Mouse (Mus musculus) urinary bladder, postnatal 10 days (tissue): Measurements from ENCODE around the gene Usp8.
A peak's percentile ranks its signal among the peaks of the same experiment; 100 is the strongest.

Experiments
- DNase-seq: peaks from one replicate; pipeline ENCODE4 v3.0.0; 2022; ENCODE audit warnings: low spot score

Gene Usp8

DNA sequence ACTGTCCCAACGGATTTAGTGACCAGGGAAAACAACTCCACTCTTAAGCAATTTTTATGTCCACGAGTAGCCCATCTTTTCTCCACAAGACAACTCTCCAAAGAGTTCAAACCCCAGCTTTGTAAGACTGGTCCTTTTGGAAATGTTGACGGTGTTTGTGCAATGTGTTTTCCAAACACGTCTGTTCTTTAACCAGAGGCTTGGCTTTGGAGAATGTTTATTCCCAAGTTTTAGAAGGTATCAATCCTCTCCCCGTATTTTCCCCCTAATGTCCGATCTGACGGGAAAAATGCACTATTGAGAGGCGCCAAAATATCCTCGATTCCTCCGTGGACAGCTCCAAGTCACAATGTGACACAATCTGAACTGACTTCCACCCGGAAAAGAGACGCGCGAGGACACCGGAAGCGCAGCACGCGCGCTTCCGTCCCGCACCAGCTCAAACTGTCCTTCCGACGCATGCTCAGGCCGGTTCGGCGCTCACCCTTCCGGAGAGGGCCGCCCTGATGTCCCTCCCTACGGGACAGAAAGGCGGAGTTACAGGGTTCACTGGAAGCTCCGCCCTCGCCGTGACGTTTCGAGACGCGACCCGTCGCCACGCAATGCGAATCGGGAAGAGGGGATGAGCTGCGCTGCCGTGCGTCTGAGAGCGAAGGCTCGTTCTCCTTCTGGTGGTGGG lies at the start of gene Usp8:
Gene Usp8 (plus strand): TSS at position 570 of the 679 bp plus-strand sequence.
- DNase-seq = peak; percentile 90

- DNase-seq = no peak
Observed at GRCm38 (mm10) chr2:126663481-126663880, 43.6 kb upstream of the Usp8 start.

DNA sequence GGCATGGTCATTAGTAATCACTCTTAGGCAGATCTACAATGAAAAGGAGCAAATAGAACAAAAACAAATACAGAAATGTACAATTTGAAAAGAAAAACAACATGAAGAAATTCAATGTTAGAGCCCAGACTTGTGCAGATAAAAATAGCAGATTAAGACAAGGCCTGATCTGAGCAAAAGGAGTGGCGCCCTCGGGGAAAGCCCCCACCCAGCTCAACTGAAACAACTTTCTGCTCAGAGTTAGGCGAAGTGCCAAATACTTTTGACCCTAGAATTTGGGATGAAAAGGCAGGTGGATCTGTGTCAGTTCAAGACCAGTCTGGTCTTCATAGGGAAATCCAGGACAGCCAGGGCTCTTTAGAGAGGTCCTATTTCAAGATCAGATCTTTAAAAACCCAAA lies 41.1 kb upstream of the Usp8 start:
- no peak for DNase-seq

GRCm38 (mm10) chr2:126668621-126669252 lies 38.4 kb upstream of the Usp8 start:
- DNase-seq = no peak

GRCm38 (mm10) chr2:126673317-126674242 lies 33.5 kb upstream of the Usp8 start:
- DNase-seq = no peak

GRCm38 (mm10) chr2:126674441-126675168 lies 32.5 kb upstream of the Usp8 start:
- no peak for DNase-seq

GRCm38 (mm10) chr2:126675169-126676121 lies 31.7 kb upstream of the Usp8 start:
- peak; percentile 49 for DNase-seq

DNA sequence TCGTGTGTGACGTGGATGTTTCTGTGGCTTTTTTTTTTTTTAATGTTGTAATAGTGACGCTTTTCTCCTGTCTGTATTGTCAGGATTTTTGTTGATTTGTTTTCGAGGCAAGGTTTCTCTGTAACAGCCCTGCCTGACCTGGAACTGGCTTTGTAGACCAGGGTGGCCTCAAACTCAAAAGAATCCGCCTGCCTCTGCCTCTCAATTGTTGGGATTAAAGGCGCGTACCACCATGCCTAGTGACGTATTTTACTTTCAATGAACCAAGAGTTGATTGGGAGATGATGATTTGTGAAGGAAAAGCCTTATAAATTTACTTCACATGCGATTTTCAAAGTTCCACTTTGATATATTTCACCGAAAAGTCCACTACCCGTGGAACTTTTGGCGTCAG lies 31.0 kb upstream of the Usp8 start, which contains the start of gene Gabpb1:
Gene Gabpb1 (minus strand): TSS at position 216 of the 394 bp plus-strand sequence.
- DNase-seq = no peak

DNA sequence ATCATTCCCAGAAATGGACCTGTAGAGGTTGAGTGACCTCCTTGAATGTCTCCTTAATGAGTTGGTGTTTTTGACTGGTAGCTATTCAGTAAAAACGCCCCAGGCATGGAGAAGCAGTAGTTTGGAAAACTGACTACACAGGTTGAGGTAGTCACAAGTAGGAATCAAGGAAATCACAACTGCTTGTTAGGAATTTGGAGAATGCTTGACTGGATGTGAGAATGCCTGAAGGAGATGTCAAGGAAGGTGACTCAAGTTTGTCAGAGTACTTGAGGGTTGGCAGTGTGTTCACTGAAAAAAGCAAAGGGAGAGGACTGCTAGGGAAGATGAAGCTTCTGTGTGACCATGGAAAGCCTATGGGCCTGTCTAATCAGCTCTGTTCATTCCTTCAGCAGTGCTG lies 29.8 kb upstream of the Usp8 start:
- no peak for DNase-seq

GRCm38 (mm10) chr2:126682333-126682732 lies 24.8 kb upstream of the Usp8 start:
- no peak for DNase-seq

DNA sequence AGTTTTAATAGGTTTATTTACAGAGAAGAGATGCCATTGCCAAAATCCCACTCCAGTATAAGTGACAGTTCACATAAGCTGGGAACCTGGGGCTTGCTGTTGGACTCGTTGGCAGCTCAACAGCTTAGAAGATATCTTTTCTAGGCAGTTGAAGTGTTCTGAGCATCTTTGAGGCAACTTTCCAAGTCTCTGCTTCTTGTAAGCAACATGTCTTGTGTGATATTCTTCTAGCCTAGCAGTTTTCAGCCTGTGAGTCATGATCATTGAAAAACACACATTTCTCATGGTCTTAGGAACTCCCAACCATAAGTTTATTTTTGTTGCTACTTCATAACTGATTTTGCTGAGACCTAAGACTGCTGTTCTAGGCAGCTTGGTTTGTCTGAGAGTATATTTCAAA lies 24.2 kb upstream of the Usp8 start:
- DNase-seq = no peak

- no peak for DNase-seq
Observed at GRCm38 (mm10) chr2:126691290-126691689, 15.8 kb upstream of the Usp8 start.

DNA sequence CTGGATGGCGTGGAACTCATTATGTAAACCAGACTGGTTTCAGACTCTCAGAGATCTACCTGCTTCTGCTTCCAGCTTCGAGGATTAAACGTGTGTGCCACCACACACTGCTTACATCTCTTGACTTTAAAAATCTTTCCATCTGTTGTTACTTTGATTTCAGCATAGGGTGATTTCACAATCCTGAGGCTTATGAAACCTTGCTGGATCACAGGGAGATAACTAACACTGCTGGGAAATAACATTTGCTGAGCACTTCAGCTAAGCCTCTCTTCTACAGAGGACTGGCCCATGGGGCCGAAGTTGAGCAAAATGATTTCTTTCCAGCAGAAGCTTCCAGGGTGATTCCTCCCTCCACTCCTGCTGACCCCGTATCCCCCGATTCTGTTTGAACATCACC lies 11.8 kb upstream of the Usp8 start:
- DNase-seq = no peak

- DNase-seq = no peak
Observed at GRCm38 (mm10) chr2:126707438-126707779, 281 bp downstream of the Usp8 start.

GRCm38 (mm10) chr2:126708361-126708760 lies 1.2 kb downstream of the Usp8 start:
- DNase-seq = no peak

DNA sequence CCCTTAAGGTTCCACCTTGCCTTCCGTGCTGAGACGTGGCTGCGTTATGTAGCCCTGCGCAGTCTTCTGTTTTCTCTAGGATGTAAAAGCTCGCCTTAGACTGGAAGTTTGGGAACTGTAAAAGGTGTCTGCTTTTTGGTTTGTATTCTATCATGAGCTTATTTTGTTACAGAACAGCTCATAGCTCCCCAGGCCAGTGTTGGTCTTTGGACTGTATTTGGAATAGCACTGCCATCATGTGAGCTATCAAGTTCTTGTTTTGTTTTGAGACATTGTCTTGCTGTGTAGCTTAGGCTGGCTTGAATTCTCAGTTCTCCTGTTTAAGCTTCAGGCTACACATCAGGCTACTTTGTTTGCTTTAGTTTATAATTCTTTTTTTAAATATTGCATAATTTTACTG lies 5.4 kb downstream of the Usp8 start:
- no peak for DNase-seq

GRCm38 (mm10) chr2:126712950-126713349 lies 5.8 kb downstream of the Usp8 start:
- DNase-seq = no peak

DNA sequence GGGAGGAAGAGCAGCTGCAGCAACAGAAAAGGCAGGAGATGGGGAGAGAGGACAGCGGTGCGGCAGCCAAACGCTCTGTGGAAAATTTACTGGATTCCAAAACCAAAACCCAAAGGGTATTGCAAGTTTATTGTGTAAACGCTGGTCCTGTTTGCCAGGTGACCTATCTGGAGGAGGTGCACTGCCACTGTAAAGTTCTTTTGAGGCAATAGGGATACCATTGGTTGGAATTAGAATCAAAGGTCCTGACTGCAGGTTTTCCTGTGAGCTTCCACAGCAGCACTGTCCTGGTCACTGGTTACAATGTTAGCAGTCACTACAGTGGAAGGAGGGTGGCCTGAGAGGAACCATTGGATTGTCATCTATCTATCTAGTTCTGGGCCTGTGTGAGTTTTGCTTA lies 22.1 kb downstream of the Usp8 start:
- no peak for DNase-seq

GRCm38 (mm10) chr2:126730502-126730901 lies 23.4 kb downstream of the Usp8 start:
- no peak for DNase-seq

DNA sequence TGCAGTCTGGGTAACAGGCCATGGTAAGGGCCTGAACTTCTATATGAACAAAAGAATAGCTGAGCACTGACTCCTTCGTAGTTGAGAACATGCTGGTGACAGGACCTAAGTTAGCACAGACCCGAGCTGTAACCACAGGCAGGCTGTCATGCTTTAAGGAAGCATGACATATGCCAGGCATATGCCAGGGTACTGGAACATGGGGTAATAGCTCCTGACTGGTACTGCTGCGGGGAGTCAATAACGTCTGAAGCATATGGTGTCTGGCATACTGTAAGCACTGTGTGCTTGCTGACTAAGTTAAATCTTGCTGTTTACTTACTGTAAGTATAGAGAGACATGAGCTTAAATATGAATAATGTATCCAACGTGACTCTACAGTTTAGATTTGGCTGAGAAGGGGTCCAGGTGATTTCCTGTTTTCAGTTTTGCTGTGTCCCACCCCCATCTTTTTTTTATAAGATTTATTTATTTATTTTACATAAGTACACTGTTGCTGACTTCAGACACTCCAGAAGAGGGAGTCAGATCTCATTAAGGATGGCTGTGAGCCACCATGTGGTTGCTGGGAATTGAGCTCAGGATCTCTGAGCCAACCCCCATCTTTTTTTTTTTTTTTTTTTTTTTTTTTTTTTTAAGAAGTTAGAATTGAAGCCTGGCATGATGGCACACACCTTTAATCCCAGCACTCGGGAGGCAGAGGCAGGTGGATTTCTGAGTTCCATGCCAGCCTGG lies 28.4 kb downstream of the Usp8 start:
- DNase-seq = no peak
